Mouse (Mus musculus): ENCODE measurements around the gene Tekt2.

Tekt2 gene

GRCm38 (mm10) chr4:126275081-126275480 is 50.4 kb downstream of the Tekt2 start:
- WGBS = 89% methylated on average over 4 of the region's 4 CpGs

GRCm38 (mm10) chr4:126273753-126274152 is 51.7 kb downstream of the Tekt2 start:
- 57% methylated on average over 13 of the region's 13 CpGs for WGBS
